Mouse (Mus musculus) ovary, adult 10 weeks (tissue): Measurements from ENCODE around the gene Hnrnph3. TPM values are rescaled to one million over a fixed set of nuclear protein-coding genes. Genes with fewer than 3 reads are reported as not detected.

Experiments
- polyA plus RNA-seq: library from polyadenylated mRNA; stranded (reverse); fragments of 350-450 nt; fragmentation: Illumina TruSeq; extraction: RNeasy Lipid Tissue Mini Kit (QIAGEN cat#74804); gene quantifications from one replicate; pipeline ENCODE4 v1.2.3, GENCODE M21; 2014

Gene Hnrnph3
- polyA plus RNA-seq, result 111 TPM

GRCm38 (mm10) chr10:63023749-63024579 lies at the start of gene Hnrnph3, which contains the start of gene Pbld2:
Hnrnph3 (minus strand) TSS chr10:63024217.
Pbld2 (plus strand) TSS chr10:63024315.

GRCm38 (mm10) chr10:63059862-63060261 lies 35.8 kb upstream of the Hnrnph3 start, which contains the start of gene Pbld1:
Pbld1 (plus strand) TSS chr10:63060162.

GRCm38 (mm10) chr10:62980039-62980954 lies 43.7 kb downstream of the Hnrnph3 start, which contains the start of gene Rufy2:
Rufy2 (plus strand) TSS chr10:62980223.

Other genes starting within 250 kb of the Hnrnph3 start
- gene Ccar1, start 231.9 kb downstream of the Hnrnph3 start, polyA plus RNA-seq, result 192 TPM
- 20.0 TPM for gene Tet1, start 115.2 kb downstream of the Hnrnph3 start, polyA plus RNA-seq
- 42.2 TPM for gene Slc25a16, start 103.6 kb downstream of the Hnrnph3 start, polyA plus RNA-seq
- gene Dna2, start 77.2 kb downstream of the Hnrnph3 start, polyA plus RNA-seq, result 6.4 TPM
- gene Rufy2, start 44.0 kb downstream of the Hnrnph3 start, polyA plus RNA-seq, result 29.8 TPM
- 1.3 TPM for gene Pbld2, start 98 bp upstream of the Hnrnph3 start, polyA plus RNA-seq
- 0.43 TPM for gene Pbld1, start 35.9 kb upstream of the Hnrnph3 start, polyA plus RNA-seq
- gene Atoh7, start 75.4 kb upstream of the Hnrnph3 start, polyA plus RNA-seq, result not detected
- not detected for gene Mypn, start 179.7 kb upstream of the Hnrnph3 start, polyA plus RNA-seq
- 228 TPM for gene Herc4, start 219.6 kb upstream of the Hnrnph3 start, polyA plus RNA-seq